In the genomic region with DNA sequence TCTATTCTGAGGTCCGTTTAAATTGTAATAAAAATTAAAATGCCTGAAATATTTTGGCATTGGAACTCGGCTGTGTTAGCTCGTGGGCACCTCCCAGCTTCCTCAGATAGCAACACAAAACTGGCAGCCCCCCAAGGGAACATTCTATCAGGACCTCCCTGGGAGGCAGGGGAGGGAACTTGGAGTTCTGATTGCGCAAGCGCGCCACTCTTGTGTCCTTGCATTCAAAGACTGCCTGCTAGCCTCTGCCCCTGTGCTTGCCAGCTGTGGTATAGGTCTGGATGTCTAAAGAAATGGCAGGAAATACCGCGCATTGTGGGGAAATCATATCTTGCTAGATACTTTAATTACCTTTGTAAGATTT, we compare ENCODE assay signal across 8 mouse cellular contexts. TPM values are rescaled to one million over a fixed set of nuclear protein-coding genes. Genes with fewer than 3 reads are reported as not detected.
A peak's percentile ranks its signal among the peaks of the same experiment; 100 is the strongest.
DNase-seq lines count a peak whose midpoint lies in the region; ATAC-seq and TF ChIP-seq lines count a peak whose summit lies in the region.

No protein-coding gene starts in this region.

- H3K9me3 ChIP-seq in neural tube, embryonic 15.5 days (replicated peaks): no peaks in the 10 kb centered on the region

- TF ChIP-seq CTCF in lung, adult 2 months (IDR thresholded peaks at IDR 0.05; ENCODE audit: insufficient read depth, low read length): no peak

- ATAC-seq in neural tube, embryonic 15.5 days (ENCODE audit: low FRiP score): peak; percentile 77
- no peak for ATAC-seq in activated CD4-positive, CD25-positive, alpha-beta regulatory T cell, adult 4 months

- DNase-seq in layer of hippocampus, adult 11-12 months (ENCODE audit: low spot score): peak; percentile 53
- DNase-seq in layer of hippocampus, adult 9-10 months (ENCODE audit: low spot score): no peak
- DNase-seq in forelimb bud, embryonic 11.5 days (ENCODE audit: low read depth, low spot score): peak; percentile 51
- peak; percentile 87 to 88 for DNase-seq in heart, postnatal 14 days
- DNase-seq in kidney, postnatal 4 days: peak; percentile 77 to 82
- DNase-seq in lung, adult 2 months: peak; percentile 78

- no peaks in the 10 kb centered on the region for H3K27me3 ChIP-seq in neural tube, embryonic 15.5 days (replicated peaks)

- WGBS in lung, adult 2 months: 10% methylated on average over 8 of the region's 8 CpGs
- 11% methylated on average over 8 of the region's 8 CpGs for WGBS in neural tube, embryonic 15.5 days

- peak overlapping the region; percentile 64 for H3K27ac ChIP-seq in neural tube, embryonic 15.5 days (replicated peaks)

- H3K4me2 ChIP-seq in neural tube, embryonic 15.5 days: peak overlapping the region; percentile 45

- H3K9ac ChIP-seq in neural tube, embryonic 15.5 days (replicated peaks): no peak overlapping the region

- H3K4me1 ChIP-seq in lung, adult 2 months (ENCODE audit: control insufficient read depth, insufficient read depth, low read length): peaks cover 10% of the 10 kb centered on the region
- H3K4me1 ChIP-seq in neural tube, embryonic 15.5 days: peaks cover 33% of the 10 kb centered on the region

- no peak overlapping the region for H3K4me3 ChIP-seq in lung, adult 2 months (replicated peaks; ENCODE audit: extremely low read depth, low read depth, low read length)
- peak overlapping the region; percentile 10; the same call in 1 of the 2 replicates for H3K4me3 ChIP-seq in neural tube, embryonic 15.5 days (replicated peaks)

- intact Hi-C loops in heart, postnatal 14 days (cut with DNase I): no loop called here

- H3K36me3 ChIP-seq in neural tube, embryonic 15.5 days: no peaks in the 10 kb centered on the region

- peak; percentile 22; the same call in 1 of the 2 replicates for TF ChIP-seq POLR2A in lung, adult 2 months (IDR thresholded peaks at IDR 0.05; ENCODE audit: borderline replicate concordance, extremely low read depth, low read depth, low read length)

RNA-seq across cellular contexts. Expression of gene Plcb4, which starts 53.1 kb away (rescaled TPM):
- total RNA-seq in heart, postnatal 14 days (2021): 10 to 100 TPM; 82.1 to 93.1 TPM
- 15.6 and 20.3 TPM in 2 replicates for polyA plus RNA-seq in lung, adult 2 months (2012; rRNA removed)
- 34.5 and 35.5 TPM in 2 replicates for polyA plus RNA-seq in neural tube, embryonic 15.5 days (2015; fragmentation: Nextera tagmentation; extraction: Ambion mirVana)
- 10 to 100 TPM; 19.5 to 19.6 TPM for polyA plus RNA-seq in activated CD4-positive, CD25-positive, alpha-beta regulatory T cell, adult 4 months (2017; shearing (Covaris generic))
